Mouse (Mus musculus) hindbrain, embryonic 12.5 days (tissue): ENCODE measurements around the gene Ppm1n. TPM values are rescaled to one million over a fixed set of nuclear protein-coding genes. Genes with fewer than 3 reads are reported as not detected.

Experiments used
- ATAC-seq: fragments of 200-750 bp; cut with Nextera tagmentation; 2 replicates; pipeline ENCODE4 v1.8.0; 2017; ENCODE audit warnings: moderate TSS enrichment; ENCODE audit not compliant: low FRiP score
- H3K27ac ChIP-seq: fragments of 300-500 bp; sonication (generic); 2 replicates; pipeline ENCODE4 v1.5.1; 2016; ENCODE audit warnings: mild to moderate bottlenecking
- H3K27me3 ChIP-seq: fragments of 300-500 bp; sonication (generic); 2 replicates; pipeline ENCODE4 v1.6.1; 2016; ENCODE audit warnings: mild to moderate bottlenecking
- H3K36me3 ChIP-seq: fragments of 300-500 bp; sonication (generic); 2 replicates; pipeline ENCODE4 v1.6.1; 2016; ENCODE audit warnings: mild to moderate bottlenecking
- H3K4me1 ChIP-seq: fragments of 300-500 bp; sonication (generic); 2 replicates; pipeline ENCODE4 v1.6.1; 2016
- H3K4me2 ChIP-seq: fragments of 300-500 bp; sonication (generic); replicated peaks from 2 replicates; pipeline ENCODE4 v1.6.1; 2016; ENCODE audit warnings: mild to moderate bottlenecking
- H3K4me3 ChIP-seq: fragments of 300-500 bp; sonication (generic); 2 replicates; pipeline ENCODE4 v1.5.1; 2016; ENCODE audit warnings: mild to moderate bottlenecking
- H3K9ac ChIP-seq: fragments of 300-500 bp; sonication (generic); 2 replicates; pipeline ENCODE4 v1.6.1; 2016; ENCODE audit warnings: mild to moderate bottlenecking, moderate library complexity
- H3K9me3 ChIP-seq: fragments of 300-500 bp; sonication (generic); replicated peaks from 2 replicates; pipeline ENCODE4 v1.6.1; 2016; ENCODE audit warnings: mild to moderate bottlenecking
- WGBS: fragments of 180-500 bp; shearing (Covaris S2); methylation state at CpG from one replicate; pipeline ENCODE4 v1.1.7; 2016; 5-methylcytosine and 5-hydroxymethylcytosine counted together
- polyA plus RNA-seq: library from polyadenylated mRNA; unstranded; fragments of >200 nt; fragmentation: Nextera tagmentation; extraction: Ambion mirVana; gene quantifications from 2 replicates; pipeline ENCODE4 v1.2.1, GENCODE M21; 2016

Gene Ppm1n
- polyA plus RNA-seq, 1 experiment from 2014 or later = 0.17 TPM

GRCm38 (mm10) chr7:19271238-19272172 lies 8.4 kb downstream of the Ppm1n start, which contains the start of gene Vasp:
TSS of gene Vasp (minus strand) at chr7:19271817.
- under 1% methylated on average over 60 of the region's 62 CpGs for WGBS
- Histone ChIP-seq H3K9ac (peak within 1 kb of the TSS; percentile 94), H3K4me1 (peaks cover 23% of the 10 kb centered on the region), H3K36me3 (no peaks in the 10 kb centered on the region), H3K27ac (peak within 1 kb of the TSS; percentile 86), H3K4me3 (peak within 1 kb of the TSS; percentile 97), H3K4me2 (peak within 1 kb of the TSS; percentile 92), H3K9me3 (no peaks in the 10 kb centered on the region), H3K27me3 (peaks cover 5% of the 10 kb centered on the region)
- peak; percentile 81 for ATAC-seq

- no peaks in the 10 kb centered on the region for H3K9me3 ChIP-seq
- peak overlapping the region; percentile 94 for H3K9ac ChIP-seq
- peak overlapping the region; percentile 92 for H3K4me2 ChIP-seq
- H3K4me1 ChIP-seq = peaks cover 28% of the 10 kb centered on the region
- no peak for ATAC-seq
- no peaks in the 10 kb centered on the region for H3K36me3 ChIP-seq
- H3K4me3 ChIP-seq = peak overlapping the region; percentile 97
- peak overlapping the region; percentile 86 for H3K27ac ChIP-seq
- WGBS = 0% methylated on average over 15 of the region's 21 CpGs
- peaks cover 5% of the 10 kb centered on the region for H3K27me3 ChIP-seq
Measured at GRCm38 (mm10) chr7:19270509-19271237, 9.2 kb downstream of the Ppm1n start.

GRCm38 (mm10) chr7:19269721-19270441 lies 10.0 kb downstream of the Ppm1n start:
- no peak for ATAC-seq
- peaks cover 3% of the 10 kb centered on the region for H3K27me3 ChIP-seq
- H3K36me3 ChIP-seq = peaks cover 4% of the 10 kb centered on the region
- WGBS = 0% methylated on average over 17 of the region's 19 CpGs
- peak overlapping the region; percentile 48; the same call in 1 of the 2 replicates for H3K27ac ChIP-seq
- peaks cover 34% of the 10 kb centered on the region for H3K4me1 ChIP-seq
- H3K9me3 ChIP-seq = no peaks in the 10 kb centered on the region
- peak overlapping the region; percentile 75 for H3K9ac ChIP-seq
- H3K4me2 ChIP-seq = peak overlapping the region; percentile 92
- H3K4me3 ChIP-seq = peak overlapping the region; percentile 97

- 43% methylated on average over 10 of the region's 10 CpGs for WGBS
- peak overlapping the region; percentile 75 for H3K9ac ChIP-seq
- peaks cover 11% of the 10 kb centered on the region for H3K36me3 ChIP-seq
- H3K4me1 ChIP-seq = peaks cover 34% of the 10 kb centered on the region
- H3K27ac ChIP-seq = 0 out of 2 replicates have a peak overlapping the region, but pooled peaks have one; percentile 48
- H3K27me3 ChIP-seq = no peaks in the 10 kb centered on the region; the same call in 1 of the 2 replicates
- no peak for ATAC-seq
- H3K9me3 ChIP-seq = no peaks in the 10 kb centered on the region
- H3K4me2 ChIP-seq = peak overlapping the region; percentile 92
- H3K4me3 ChIP-seq = peak overlapping the region; percentile 97
Measured at GRCm38 (mm10) chr7:19268993-19269681, 10.7 kb downstream of the Ppm1n start.

- Histone ChIP-seq H3K27ac (no peak overlapping the region), H3K4me2 (no peak overlapping the region), H3K27me3 (no peaks in the 10 kb centered on the region), H3K9ac (0 out of 2 replicates have a peak overlapping the region, but pooled peaks have one; percentile 2), H3K4me3 (no peak overlapping the region), H3K9me3 (no peaks in the 10 kb centered on the region), H3K4me1 (peaks cover 34% of the 10 kb centered on the region), H3K36me3 (peaks cover 32% of the 10 kb centered on the region)
- ATAC-seq = no peak
- WGBS = 78% methylated on average over 10 of the region's 10 CpGs
Measured at GRCm38 (mm10) chr7:19267051-19267450, 12.8 kb downstream of the Ppm1n start.

- H3K27ac ChIP-seq = no peak overlapping the region
Measured at GRCm38 (mm10) chr7:19265928-19266822, 13.7 kb downstream of the Ppm1n start.

GRCm38 (mm10) chr7:19265147-19265546 lies 14.7 kb downstream of the Ppm1n start:
- WGBS = 83% methylated on average over 7 of the region's 7 CpGs
- no peak overlapping the region for H3K27ac ChIP-seq

More at GRCm38 (mm10) chr7:19265928-19266822, 13.7 kb downstream of the Ppm1n start:
- Histone ChIP-seq H3K9me3 (no peaks in the 10 kb centered on the region), H3K9ac (no peak overlapping the region; the same call in 1 of the 2 replicates), H3K4me3 (no peak overlapping the region), H3K4me2 (no peak overlapping the region), H3K36me3 (peaks cover 39% of the 10 kb centered on the region), H3K4me1 (peaks cover 34% of the 10 kb centered on the region), H3K27me3 (no peaks in the 10 kb centered on the region)
- ATAC-seq = no peak
- 90% methylated on average over 10 of the region's 10 CpGs for WGBS

GRCm38 (mm10) chr7:19258336-19258735 lies 21.5 kb downstream of the Ppm1n start:
- no peaks in the 10 kb centered on the region for H3K4me1 ChIP-seq
- no peak overlapping the region for H3K27ac ChIP-seq
- H3K4me2 ChIP-seq = no peak overlapping the region
- peaks cover 72% of the 10 kb centered on the region for H3K36me3 ChIP-seq
- no peaks in the 10 kb centered on the region for H3K9me3 ChIP-seq
- no peak overlapping the region for H3K9ac ChIP-seq
- H3K4me3 ChIP-seq = no peak overlapping the region
- WGBS = 87% methylated on average over 3 of the region's 3 CpGs
- no peaks in the 10 kb centered on the region for H3K27me3 ChIP-seq
- ATAC-seq = no peak

More at GRCm38 (mm10) chr7:19265147-19265546, 14.7 kb downstream of the Ppm1n start:
- Histone ChIP-seq H3K4me1 (peaks cover 25% of the 10 kb centered on the region), H3K27me3 (no peaks in the 10 kb centered on the region), H3K4me2 (no peak overlapping the region), H3K4me3 (no peak overlapping the region), H3K9ac (no peak overlapping the region), H3K9me3 (no peaks in the 10 kb centered on the region), H3K36me3 (peaks cover 48% of the 10 kb centered on the region)
- ATAC-seq = no peak

- H3K4me3 ChIP-seq = no peak overlapping the region
- WGBS = 42% methylated on average over 11 of the region's 11 CpGs
- H3K36me3 ChIP-seq = peaks cover 64% of the 10 kb centered on the region
- no peaks in the 10 kb centered on the region for H3K4me1 ChIP-seq
- H3K27ac ChIP-seq = no peak overlapping the region
- H3K9ac ChIP-seq = no peak overlapping the region
- no peaks in the 10 kb centered on the region for H3K27me3 ChIP-seq
- H3K9me3 ChIP-seq = no peaks in the 10 kb centered on the region
- peak; percentile 67; the same call in 1 of the 2 replicates for ATAC-seq
- no peak overlapping the region for H3K4me2 ChIP-seq
Measured at GRCm38 (mm10) chr7:19257390-19258022, 22.4 kb downstream of the Ppm1n start.

- no peak for ATAC-seq
- Histone ChIP-seq H3K4me2 (no peak overlapping the region), H3K9me3 (no peaks in the 10 kb centered on the region), H3K27me3 (no peaks in the 10 kb centered on the region), H3K4me3 (no peak overlapping the region), H3K4me1 (no peaks in the 10 kb centered on the region), H3K9ac (no peak overlapping the region), H3K36me3 (peaks cover 55% of the 10 kb centered on the region), H3K27ac (no peak overlapping the region)
- WGBS = 88% methylated on average over 7 of the region's 7 CpGs
Measured at GRCm38 (mm10) chr7:19256567-19256966, 23.3 kb downstream of the Ppm1n start.
